Mouse (Mus musculus) liver, embryonic 14.5 days (tissue): ENCODE results near the gene Klhl32.

Source experiments
- CTCF ChIP-seq: IDR thresholded peaks from 2 replicates; pipeline ENCODE4 v1.5.1; 2016; ENCODE audit warnings: antibody characterized with exemption, low read depth, control low read depth
- EP300 ChIP-seq: IDR thresholded peaks from 2 replicates; pipeline ENCODE4 v1.6.1; 2016; ENCODE audit warnings: antibody characterized with exemption, low read depth

GRCm38 (mm10) chr4:24737080-24737479 lies 113.8 kb downstream of the Klhl32 start:
- no peak for TF ChIP-seq CTCF
- no peak for TF ChIP-seq EP300
